Mouse (Mus musculus) layer of hippocampus, adult 9-11 months (tissue): ENCODE measurements around the gene Gng13.
"Not testable (repeated sequence)": the region's sequence is repeated elsewhere in the genome, so short reads cannot be mapped to it uniquely, and the experiment has no call there.

Source experiments
- DNase-seq: peaks from one replicate; pipeline ENCODE4 v3.0.0; 2022

The Gng13 gene

DNA sequence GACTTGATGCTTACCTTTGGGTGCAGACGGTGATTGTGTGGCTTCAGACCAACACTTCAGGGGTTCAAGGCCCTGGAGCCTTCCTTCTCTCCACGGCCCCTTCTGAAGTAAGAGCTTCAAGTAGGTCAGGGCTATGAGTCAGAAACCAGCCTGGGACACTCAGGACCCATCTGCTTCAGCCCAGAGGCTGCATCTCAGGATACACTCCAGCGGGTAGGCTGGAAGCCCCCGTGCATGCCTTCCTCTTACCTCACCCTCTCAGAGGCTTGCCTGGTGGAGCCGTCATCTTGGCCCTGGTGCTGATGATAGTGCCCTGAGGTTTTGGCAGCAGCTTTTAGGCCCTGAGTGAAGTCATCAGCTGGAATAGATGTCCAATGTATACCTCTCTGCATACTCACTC is 18.3 kb downstream of the Gng13 start:
- no peak for DNase-seq

- no peak for DNase-seq
These were observed 18.8 kb downstream of the Gng13 start, which contains the start of gene Mslnl for GRCm38 (mm10) chr17:25735745-25736144. Gene Mslnl (plus strand): TSS chr17:25736042.

DNA sequence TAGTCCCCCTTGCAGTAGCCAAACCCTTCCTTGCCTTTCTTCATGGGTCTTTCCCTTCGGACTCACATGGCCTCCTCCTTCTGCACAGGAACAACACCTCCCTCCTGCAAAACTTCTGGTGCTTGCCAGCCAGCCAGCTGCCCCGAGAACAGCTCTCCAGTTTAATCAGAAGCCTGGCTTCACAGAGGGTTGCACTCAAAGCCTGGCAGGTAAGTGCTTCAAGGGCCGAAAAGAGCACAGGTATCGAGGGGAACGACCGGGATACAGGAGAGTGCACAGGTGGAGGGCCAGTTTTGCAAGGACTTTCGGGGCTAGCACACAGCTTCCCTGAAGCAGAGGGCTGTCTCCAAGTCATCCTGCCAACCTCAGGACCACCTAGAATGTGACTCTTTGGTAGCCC is 21.9 kb downstream of the Gng13 start:
- no peak for DNase-seq

GRCm38 (mm10) chr17:25741471-25741870 is 24.5 kb downstream of the Gng13 start:
- DNase-seq: not testable (repeated sequence)

DNA sequence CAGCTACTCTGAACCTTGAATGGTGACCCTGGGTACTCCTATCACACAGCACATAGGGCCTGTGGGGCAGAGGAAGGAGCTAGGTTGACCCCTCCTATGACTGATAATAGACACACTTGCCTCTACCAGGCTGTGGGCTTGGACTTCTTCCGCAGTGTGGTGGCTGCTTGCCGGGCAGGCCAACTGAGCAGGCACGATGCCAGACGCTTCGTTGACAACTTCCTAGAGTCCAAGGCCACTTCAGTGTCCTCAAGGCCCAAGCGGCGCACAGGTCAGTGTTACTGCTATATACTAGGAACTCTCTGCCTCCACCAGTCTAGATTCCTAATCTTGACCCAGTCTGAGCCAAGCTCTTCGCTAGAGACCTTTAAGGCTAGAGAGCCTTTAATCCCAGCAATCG is 26.9 kb downstream of the Gng13 start:
- DNase-seq: no peak

- DNase-seq: no peak
These were observed 27.3 kb downstream of the Gng13 start for GRCm38 (mm10) chr17:25744311-25744710.

DNA sequence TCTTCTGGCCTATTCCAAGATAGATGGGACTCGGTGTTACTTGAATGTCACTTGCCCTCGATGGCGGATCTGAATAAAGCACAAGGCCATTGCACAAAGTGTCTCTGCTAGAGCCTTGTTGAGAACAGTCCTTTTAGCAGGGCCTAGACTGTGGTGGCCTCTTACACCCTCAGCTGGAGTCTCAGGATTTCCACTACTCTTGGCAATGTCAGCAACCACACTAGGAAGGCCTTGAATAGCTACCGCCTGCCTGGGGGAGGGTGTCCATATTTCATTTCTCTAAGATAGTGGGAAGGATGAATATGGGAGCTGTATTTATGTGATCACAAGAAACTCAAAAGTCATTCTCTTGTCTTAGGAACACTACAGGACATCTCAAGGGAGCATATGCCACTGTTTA is 31.3 kb downstream of the Gng13 start:
- DNase-seq: no peak

GRCm38 (mm10) chr17:25749314-25749713 is 32.3 kb downstream of the Gng13 start:
- no peak for DNase-seq

GRCm38 (mm10) chr17:25751446-25751845 is 34.5 kb downstream of the Gng13 start:
- no peak for DNase-seq

- no peak for DNase-seq
These were observed 37.3 kb downstream of the Gng13 start, which contains the start of gene Msln for GRCm38 (mm10) chr17:25754241-25754640. Gene Msln (minus strand): TSS chr17:25754378.

- no peak for DNase-seq
These were observed 38.1 kb downstream of the Gng13 start for GRCm38 (mm10) chr17:25755086-25755485.

GRCm38 (mm10) chr17:25755627-25756377 is 38.8 kb downstream of the Gng13 start:
- DNase-seq: no peak

- DNase-seq: no peak
These were observed 39.6 kb downstream of the Gng13 start for GRCm38 (mm10) chr17:25756378-25757242.

GRCm38 (mm10) chr17:25757691-25758090 is 40.7 kb downstream of the Gng13 start:
- no peak for DNase-seq

DNA sequence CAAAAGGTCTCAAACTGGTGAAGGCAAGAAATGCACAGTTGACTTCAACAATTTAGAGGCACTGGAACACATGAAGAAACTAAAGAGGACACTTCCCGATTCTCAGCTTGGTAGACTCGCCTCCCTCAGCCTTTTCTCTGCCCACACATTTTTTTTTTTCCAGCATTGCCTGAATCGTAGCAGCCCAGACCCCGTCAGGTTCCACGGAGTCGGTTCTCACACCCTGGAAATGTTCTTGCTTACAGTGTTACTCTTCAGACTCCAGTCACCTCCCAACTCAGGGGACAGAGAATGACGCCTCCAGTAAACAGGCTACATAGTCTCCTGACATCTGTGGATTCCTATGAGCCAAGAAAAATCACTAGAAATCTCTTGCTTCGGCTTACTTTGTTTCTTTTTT is 43.2 kb downstream of the Gng13 start:
- no peak for DNase-seq

- DNase-seq: peak; percentile 78
These were observed 44.6 kb downstream of the Gng13 start for GRCm38 (mm10) chr17:25761561-25761970.

DNA sequence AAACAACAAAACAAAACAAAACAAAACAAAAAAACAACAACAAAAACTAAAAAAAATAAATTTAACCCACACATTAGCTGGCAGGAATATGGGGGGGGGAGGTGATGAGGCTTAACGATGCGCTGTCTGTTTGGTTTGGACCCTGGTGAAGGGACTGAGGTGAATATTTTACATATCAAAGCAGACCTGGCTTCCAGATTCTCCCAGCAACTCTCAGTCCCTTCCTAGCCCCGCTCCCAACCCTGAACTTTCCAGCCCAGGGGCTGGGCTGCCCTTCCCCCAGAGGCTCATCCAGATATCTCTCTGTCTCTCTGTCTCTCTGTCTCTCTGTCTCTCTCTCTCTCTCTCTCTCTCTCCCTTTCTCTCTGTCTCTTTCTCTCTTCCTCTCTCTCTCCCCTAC is 45.6 kb downstream of the Gng13 start:
- DNase-seq: no peak

- no peak for DNase-seq
These were observed 48.9 kb downstream of the Gng13 start for GRCm38 (mm10) chr17:25765886-25766285.
